Mouse (Mus musculus) brain, embryonic 14.5 days (tissue): ENCODE results near the gene Ext2.

Experiments
- CTCF ChIP-seq: fragments of 200-500 bp; IDR thresholded peaks from 2 replicates; pipeline ENCODE4 v1.5.1; 2012; ENCODE audit warnings: inconsistent platforms, mild to moderate bottlenecking, moderate library complexity, borderline replicate concordance; ENCODE audit not compliant: insufficient read depth, insufficient read length; ENCODE audit errors: extremely low read depth
- POLR2A ChIP-seq: fragments of 200-500 bp; IDR thresholded peaks from 2 replicates; pipeline ENCODE4 v1.6.1; 2012; ENCODE audit warnings: mild to moderate bottlenecking, inconsistent platforms, borderline replicate concordance; ENCODE audit not compliant: poor library complexity, insufficient read depth, insufficient read length, severe bottlenecking; ENCODE audit errors: extremely low read depth

DNA sequence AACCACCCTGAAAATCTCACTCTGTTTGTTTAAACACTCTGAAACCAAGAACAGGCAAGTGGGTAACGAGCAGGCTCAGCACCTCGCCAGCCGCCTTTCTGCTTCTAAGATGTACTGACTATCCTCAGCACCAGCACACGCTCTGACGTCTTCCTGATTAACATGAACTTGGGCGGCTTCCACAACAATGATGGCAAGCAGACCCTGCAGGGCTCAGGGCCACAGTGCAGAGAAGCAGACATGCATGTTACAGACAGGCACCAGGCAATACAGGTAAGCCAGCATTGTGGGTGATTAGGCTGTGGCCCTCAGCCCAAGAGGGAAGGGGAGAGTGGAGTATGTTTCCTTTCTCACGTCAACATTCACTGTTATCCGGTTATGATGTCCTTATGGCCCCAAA lies 14.9 kb downstream of the Ext2 start:
- TF ChIP-seq CTCF (no peak), POLR2A (no peak)
